Mouse (Mus musculus) ES-Bruce4 (cell line): ENCODE measurements around the gene Pacs2.

Source experiments
- CTCF ChIP-seq: IDR thresholded peaks from one replicate; pipeline ENCODE4 v1.8.1; 2011; ENCODE audit warnings: low read depth, low read length
- EP300 ChIP-seq: IDR thresholded peaks from 2 replicates; pipeline ENCODE4 v1.6.1; 2011; ENCODE audit warnings: low read depth, low read length; ENCODE audit not compliant: insufficient read depth
- POLR2A ChIP-seq: IDR thresholded peaks from one replicate; pipeline ENCODE4 v1.8.1; 2011; ENCODE audit warnings: low read length; ENCODE audit not compliant: insufficient read depth

- TF ChIP-seq CTCF (no peak), EP300 (no peak), POLR2A (no peak)
Observed at GRCm38 (mm10) chr12:113001133-113001474, 13.2 kb upstream of the Pacs2 start.
